Mouse (Mus musculus): Measurements from ENCODE around the gene Mvb12b.

GRCm38 (mm10) chr2:33772439-33772838 is 115.3 kb downstream of the Mvb12b start:
- TF ChIP-seq CTCF (IDR thresholded peaks at IDR 0.05; ENCODE audit: control insufficient read depth, insufficient read depth, insufficient read length) (no peak), MAX (IDR thresholded peaks at IDR 0.05) (no peak), FOSL1 (IDR thresholded peaks at IDR 0.05; ENCODE audit: insufficient read depth, low read length, poor library complexity, severe bottlenecking) (no peak), MYOD1 (IDR thresholded peaks at IDR 0.05; ENCODE audit: control insufficient read depth, insufficient read length, low read depth) (peak; percentile 32), USF1 (IDR thresholded peaks at IDR 0.05; ENCODE audit: low read depth) (no peak), CEBPB (IDR thresholded peaks at IDR 0.05; ENCODE audit: low read depth) (no peak), MYOG (IDR thresholded peaks at IDR 0.05; ENCODE audit: control insufficient read depth, extremely low read depth, insufficient read length) (no peak)
